Mouse (Mus musculus) thymus, adult 2 months (tissue): ENCODE data around the gene Ranbp9.

Experiments used
- CTCF ChIP-seq: fragments of 200-500 bp; IDR thresholded peaks from 2 replicates; pipeline ENCODE4 v1.5.1; 2012; ENCODE audit warnings: mild to moderate bottlenecking, control low read depth, low read length, moderate library complexity, borderline replicate concordance; ENCODE audit not compliant: control insufficient read depth, poor library complexity, insufficient read depth; ENCODE audit errors: extremely low read depth
- POLR2A ChIP-seq: fragments of 200-500 bp; IDR thresholded peaks from 2 replicates; pipeline ENCODE4 v1.6.1; 2012; ENCODE audit warnings: mild to moderate bottlenecking, low read length, control low read depth, moderate library complexity; ENCODE audit not compliant: control insufficient read depth, poor library complexity, insufficient read depth; ENCODE audit errors: extremely low read depth

- TF ChIP-seq POLR2A, result no peak
- no peak for TF ChIP-seq CTCF
Observed at GRCm38 (mm10) chr13:43362353-43362752, 118.7 kb downstream of the Ranbp9 start.
